Mouse (Mus musculus) megakaryocyte-erythroid progenitor cell, adult 5-6 weeks (primary cell): Measurements from ENCODE around the gene Slc25a45. TPM values are rescaled to one million over a fixed set of nuclear protein-coding genes. Genes with fewer than 3 reads are reported as not detected.

Experiments used
- ATAC-seq: replicated peaks from 2 replicates; pipeline ENCODE4 v1.8.0; 2016; ENCODE audit warnings: mild to moderate bottlenecking, inconsistent platforms; ENCODE audit not compliant: severe bottlenecking, poor library complexity, low FRiP score, low TSS enrichment
- total RNA-seq, 2 experiments: library from RNA; stranded (forward) in 1 of 2; stranded (reverse) in 1 of 2; fragments of 200-1000, 215-1000 nt in 1 of 2; fragments of >200 nt in 1 of 2; fragmentation: Nextera tagmentation in 1 of 2; gene quantifications; 2 replicates each; pipeline ENCODE4 v1.2.3; 2014 to 2017

Gene Slc25a45
- total RNA-seq, 2 experiments from 2014 or later: 11.7 to 20.1 TPM

GRCm38 (mm10) chr19:5849843-5850527 is 27.6 kb upstream of the Slc25a45 start:
- ATAC-seq: peak; percentile 41

GRCm38 (mm10) chr19:5850860-5851259 is 26.7 kb upstream of the Slc25a45 start:
- no peak for ATAC-seq

- ATAC-seq: 0 out of 2 replicates have a peak, but pooled peaks have one; percentile 14
Measured at GRCm38 (mm10) chr19:5851481-5851971, 26.1 kb upstream of the Slc25a45 start.

- no peak for ATAC-seq
Measured at GRCm38 (mm10) chr19:5852035-5852722, 25.4 kb upstream of the Slc25a45 start.

GRCm38 (mm10) chr19:5856604-5857003 is 21.0 kb upstream of the Slc25a45 start:
- ATAC-seq: no peak

- ATAC-seq: no peak
Measured at GRCm38 (mm10) chr19:5862335-5863085, 15.1 kb upstream of the Slc25a45 start.

- ATAC-seq: no peak
Measured at GRCm38 (mm10) chr19:5863776-5864175, 13.8 kb upstream of the Slc25a45 start.

GRCm38 (mm10) chr19:5864710-5865398 is 12.8 kb upstream of the Slc25a45 start:
- ATAC-seq: no peak

- ATAC-seq: no peak
Measured at GRCm38 (mm10) chr19:5868096-5868495, 9.5 kb upstream of the Slc25a45 start.

GRCm38 (mm10) chr19:5871273-5871672 is 6.3 kb upstream of the Slc25a45 start:
- ATAC-seq: no peak

GRCm38 (mm10) chr19:5871683-5872082 is 5.9 kb upstream of the Slc25a45 start:
- no peak for ATAC-seq

GRCm38 (mm10) chr19:5872528-5872927 is 5.1 kb upstream of the Slc25a45 start:
- no peak for ATAC-seq

GRCm38 (mm10) chr19:5872931-5873556 is 4.6 kb upstream of the Slc25a45 start:
- no peak for ATAC-seq

GRCm38 (mm10) chr19:5874391-5874968 is 3.1 kb upstream of the Slc25a45 start:
- ATAC-seq: no peak

- peak; percentile 79 for ATAC-seq
Measured at GRCm38 (mm10) chr19:5874969-5875480, 2.6 kb upstream of the Slc25a45 start, which contains the start of gene Frmd8. Gene Frmd8 (minus strand): TSS chr19:5875274.

- peak; percentile 16; the same call in 1 of the 2 replicates for ATAC-seq
Measured at GRCm38 (mm10) chr19:5878362-5878722, 734 bp downstream of the Slc25a45 start.

- ATAC-seq: no peak
Measured at GRCm38 (mm10) chr19:5878916-5879315, 1.3 kb downstream of the Slc25a45 start.

- no peak for ATAC-seq
Measured at GRCm38 (mm10) chr19:5879735-5880134, 2.1 kb downstream of the Slc25a45 start.

- ATAC-seq: no peak
Measured at GRCm38 (mm10) chr19:5881155-5881554, 3.5 kb downstream of the Slc25a45 start.
